Mouse (Mus musculus) adrenal gland, adult 18-20 months (tissue): Measurements from ENCODE around the gene Pex14. TPM values are rescaled to one million over a fixed set of nuclear protein-coding genes. Genes with fewer than 3 reads are reported as not detected.

Experiments used
- DNase-seq, 2 experiments: peaks; one replicate each; pipeline ENCODE4 v3.0.0; 2021 to 2022; ENCODE audit warnings: low spot score in 2 of 2
- total RNA-seq, 2 experiments: library from RNA; stranded (reverse); gene quantifications; 1 replicate in 1 of 2; 2 replicates in 1 of 2; pipeline ENCODE4 v1.2.3; 2021

Gene Pex14
- total RNA-seq, 2 experiments from 2014 or later: 64.7 to 66.8 TPM

DNA sequence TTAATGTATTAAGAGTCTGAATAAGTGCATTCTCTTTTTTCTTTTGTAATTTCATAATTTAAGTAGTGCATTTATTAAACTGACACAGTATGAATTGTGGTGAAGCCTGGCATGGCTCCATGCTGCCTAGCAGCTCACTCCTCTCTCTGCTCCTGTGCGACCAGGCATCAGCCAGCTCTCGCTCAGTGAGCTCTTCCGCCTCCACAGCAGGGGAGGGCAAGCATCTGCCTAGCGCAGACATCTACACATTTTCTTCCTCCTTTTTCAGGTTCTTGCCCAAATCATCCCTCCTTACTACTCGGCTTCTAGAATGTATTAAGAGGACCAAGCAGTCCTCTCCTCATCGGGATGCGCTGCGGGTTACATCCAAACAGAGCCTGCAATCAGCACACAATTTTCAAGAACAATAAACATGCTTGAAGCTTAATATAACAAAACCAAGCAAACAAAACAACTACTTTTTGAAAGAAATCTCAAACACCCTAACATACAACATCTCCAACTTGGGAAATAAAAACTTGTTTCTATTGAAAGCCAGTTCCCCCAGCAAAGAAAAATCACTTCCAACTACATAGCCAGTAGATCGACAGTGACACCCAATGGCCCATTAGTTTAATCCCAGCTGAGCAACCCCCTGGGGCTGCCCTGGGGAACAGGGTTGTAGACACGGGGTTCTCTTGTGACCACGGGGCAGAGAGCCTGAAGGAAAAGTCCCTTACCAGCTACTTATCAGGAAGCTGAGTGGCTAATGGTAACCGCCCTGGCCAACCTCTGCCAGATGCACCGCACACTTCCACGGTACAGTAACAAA is 38.9 kb downstream of the Pex14 start:
- DNase-seq: no peak

DNA sequence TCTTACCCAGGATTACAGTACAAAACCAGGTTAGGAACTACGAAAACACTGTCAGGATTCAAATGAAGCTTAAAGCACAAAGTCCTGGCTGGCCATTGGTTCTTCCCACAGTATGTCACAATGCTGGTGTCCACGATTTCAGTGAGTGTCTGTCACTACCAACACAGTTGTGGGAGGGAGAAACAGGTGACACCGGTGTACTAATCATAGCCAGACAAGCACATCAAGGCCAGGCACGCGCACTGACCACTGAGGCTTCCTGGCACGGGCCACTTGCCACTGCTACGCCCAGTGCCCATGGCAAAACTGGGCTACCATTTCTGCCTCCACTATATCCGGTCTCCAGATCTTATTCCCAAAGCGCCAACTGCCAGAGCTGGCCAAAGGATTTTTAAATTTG is 40.0 kb downstream of the Pex14 start:
- DNase-seq: no peak

DNA sequence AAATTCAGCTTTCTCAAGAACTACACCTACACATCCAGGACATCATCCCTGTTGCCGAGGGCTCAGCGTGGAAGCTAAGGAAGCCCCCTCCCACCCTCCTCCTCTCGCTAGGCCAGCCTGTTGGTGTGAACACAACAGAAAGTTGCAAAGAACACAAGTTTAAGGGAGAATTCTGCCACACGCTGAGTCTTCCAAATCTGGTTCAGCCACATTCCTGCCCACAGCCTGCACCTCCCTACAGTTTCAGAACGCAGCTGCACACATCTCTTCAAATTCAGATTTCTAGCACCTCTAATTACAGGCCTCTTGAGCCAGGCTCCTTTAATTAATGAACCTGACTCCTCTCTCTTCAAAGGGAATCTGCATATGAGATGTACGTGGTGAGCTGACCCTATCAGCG is 41.4 kb downstream of the Pex14 start:
- DNase-seq: no peak

DNA sequence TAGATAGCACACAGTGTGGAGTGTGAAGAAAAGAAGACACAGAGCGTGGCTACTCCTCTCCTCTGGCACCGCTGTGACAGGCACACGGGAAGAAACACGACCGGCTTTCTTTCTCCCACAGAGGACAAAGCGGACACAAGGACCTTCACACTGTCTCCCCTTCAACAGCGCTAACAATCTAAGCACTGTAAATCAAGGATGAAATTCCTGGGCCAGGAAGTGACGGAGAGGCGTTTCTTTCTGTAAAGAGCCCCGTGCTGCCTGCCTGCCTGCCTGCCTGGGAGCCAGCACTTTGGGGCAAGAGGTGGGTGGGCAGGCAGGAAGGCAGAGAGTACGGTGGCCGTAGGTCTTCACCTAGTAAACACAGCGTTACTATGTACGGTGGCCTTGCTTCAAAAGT is 42.2 kb downstream of the Pex14 start:
- DNase-seq: no peak

DNA sequence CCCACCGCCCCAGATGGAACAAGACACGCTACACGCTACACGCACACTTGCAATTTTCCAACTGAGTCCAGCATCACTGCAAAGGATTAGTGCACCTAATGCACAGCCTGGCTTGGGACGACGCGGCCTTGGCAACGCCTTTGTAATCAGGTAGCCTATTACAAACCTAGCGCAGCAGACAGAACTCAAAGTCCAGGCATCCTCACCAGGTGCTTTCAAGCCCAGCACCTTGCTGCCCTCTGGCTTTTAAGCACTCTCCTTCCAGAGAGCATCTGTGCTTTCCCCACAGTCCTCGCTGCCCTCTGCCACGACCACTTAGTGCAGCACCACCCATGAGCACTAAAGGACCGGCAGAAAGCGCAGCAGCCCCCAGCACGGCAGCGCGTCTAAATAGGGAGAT is 42.7 kb downstream of the Pex14 start:
- DNase-seq: no peak

DNA sequence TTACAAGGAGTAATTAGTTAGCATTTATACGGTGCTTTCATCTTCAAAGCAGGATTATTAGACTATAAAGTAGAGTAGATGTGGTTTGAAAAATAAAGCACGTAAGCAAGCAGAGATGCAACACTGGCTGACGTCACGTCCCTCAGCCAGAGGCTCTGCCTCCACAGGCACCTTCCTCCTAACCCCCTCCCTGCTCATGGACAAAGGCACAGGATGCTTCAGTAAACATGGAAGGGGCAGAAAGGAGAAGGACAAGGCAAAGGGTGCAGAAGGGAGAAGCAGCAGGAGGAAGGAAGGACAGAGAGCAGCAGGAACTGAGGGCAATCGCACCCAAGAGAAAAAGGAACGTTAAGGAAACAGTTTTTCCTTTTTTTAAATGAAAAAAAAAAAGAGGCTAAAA is 43.8 kb downstream of the Pex14 start:
- no peak for DNase-seq

DNA sequence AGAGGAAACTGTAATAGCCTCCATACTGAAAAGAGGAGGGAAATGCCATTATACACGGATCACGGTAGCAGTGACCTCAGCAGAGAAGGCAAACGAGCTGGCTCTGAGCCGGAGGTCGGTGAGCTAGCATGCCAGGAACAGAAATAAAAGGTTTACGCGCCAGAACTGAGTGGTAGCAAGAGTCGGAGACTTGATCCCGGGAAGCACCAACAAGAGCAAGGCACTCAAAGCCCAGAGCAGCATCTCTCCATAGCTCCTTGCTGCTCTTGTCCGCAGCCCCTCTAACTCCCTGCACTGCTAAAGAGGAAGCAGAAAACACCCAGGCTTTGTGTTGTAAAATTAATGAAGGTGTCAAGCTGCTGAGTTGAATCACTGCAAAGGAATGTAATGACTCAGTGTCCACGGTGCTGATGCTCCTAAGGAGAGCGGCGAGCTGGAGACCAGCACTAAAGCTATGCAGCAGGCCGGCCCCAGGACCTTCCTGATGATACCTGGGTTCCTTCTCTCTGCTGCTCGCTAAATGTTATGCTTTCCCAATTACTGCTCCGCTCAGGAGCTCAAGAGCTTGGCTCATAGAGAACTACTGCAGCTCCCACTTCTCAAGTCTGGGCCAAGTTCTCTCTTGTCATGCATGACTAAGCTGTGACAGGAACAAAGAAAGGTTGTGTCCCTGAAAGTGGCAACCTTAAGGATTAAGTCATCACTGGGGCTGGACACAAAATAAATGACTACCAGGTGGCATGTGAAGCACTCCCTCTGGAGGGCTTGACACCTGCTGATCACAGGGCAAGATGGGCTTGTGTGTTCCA is 50.1 kb downstream of the Pex14 start:
- peak in 1 of 2 experiments; percentile 38 for DNase-seq

DNA sequence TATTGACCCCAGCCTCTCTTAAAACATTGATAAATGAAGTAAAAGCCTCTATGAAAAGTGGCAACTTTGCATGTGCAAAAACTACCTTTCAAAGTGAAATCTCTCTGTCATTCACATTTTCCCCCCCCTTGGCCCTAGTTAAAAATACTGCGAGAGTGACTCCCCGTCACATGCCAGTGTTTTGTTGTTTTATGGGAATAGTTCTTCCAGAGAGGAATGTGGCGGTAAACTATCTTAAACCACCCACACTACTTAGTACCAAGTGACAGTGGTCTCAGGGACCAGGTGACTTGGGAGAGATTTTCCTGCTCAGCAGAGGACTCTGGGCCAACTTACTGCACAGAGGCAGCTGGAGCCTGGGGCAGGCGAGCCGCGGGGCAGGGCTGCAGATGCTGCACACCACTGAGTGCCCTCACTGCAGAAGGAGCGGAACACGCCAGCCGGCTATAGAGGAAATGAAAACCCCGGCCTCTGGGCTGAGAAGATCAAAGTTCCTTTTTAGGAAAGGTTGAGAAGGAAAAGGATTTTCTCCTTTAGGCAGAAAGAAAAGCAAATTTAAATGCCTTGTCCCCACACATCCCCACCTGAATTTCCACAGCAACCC is 50.9 kb downstream of the Pex14 start:
- peak in 1 of 2 experiments; percentile 15 for DNase-seq

DNA sequence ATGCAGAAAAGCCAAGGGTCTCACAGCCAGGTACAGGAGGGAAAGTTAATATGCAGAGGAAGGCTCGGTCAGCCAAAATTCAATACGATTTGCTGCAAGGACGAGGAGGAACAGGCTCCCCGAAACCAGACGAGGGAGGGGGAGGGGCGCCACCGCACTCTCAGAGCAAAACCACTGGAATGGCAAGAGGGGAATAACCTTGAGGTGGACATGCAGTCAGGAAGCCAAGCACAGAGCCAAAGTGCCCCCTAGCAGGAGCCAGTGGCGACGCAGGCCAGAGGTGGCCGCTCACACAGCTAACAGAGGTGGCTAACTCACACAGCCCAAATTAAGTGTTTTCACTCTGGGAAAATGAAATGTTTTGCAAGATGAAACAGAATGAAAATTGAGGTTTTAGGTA is 52.3 kb downstream of the Pex14 start:
- DNase-seq: peak; percentile 60

DNA sequence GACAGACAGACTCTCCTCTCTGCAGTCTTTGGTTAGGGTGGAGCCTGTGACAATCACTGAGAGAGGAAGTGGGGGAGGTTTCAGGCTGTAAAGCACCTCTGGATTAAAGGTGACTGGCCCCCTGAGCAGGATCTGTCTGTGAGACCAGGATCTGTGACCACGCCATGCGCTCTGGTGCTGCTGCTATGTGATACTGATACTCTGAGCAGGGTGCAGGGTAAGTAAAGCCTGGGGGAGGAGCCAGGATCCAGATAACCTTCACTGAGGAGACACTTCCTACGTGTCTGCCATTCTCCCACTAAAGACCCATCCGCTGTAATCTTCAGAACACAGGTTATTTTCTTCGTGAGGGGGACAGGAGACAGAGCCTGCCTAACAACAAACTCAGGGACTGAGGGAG is 53.8 kb downstream of the Pex14 start:
- no peak for DNase-seq

DNA sequence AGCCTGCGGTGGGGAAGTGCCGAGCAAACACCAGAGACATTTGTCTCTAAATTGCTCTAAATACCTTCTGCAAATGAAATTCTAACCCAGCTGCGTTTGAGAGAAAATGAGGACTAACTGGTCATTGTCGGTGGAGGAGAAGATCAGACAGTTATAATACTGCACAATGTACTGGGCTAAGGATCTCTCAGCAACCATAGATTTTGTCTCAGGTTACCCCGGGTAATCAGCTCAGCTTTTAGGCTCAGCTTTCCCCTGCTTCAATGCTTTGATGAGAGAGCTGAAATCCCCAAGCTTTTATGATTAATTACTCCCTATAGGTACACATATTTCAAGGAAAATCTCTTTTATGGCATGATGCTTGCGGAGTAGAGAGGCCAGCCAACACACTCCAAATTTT is 59.4 kb downstream of the Pex14 start:
- DNase-seq: no peak

DNA sequence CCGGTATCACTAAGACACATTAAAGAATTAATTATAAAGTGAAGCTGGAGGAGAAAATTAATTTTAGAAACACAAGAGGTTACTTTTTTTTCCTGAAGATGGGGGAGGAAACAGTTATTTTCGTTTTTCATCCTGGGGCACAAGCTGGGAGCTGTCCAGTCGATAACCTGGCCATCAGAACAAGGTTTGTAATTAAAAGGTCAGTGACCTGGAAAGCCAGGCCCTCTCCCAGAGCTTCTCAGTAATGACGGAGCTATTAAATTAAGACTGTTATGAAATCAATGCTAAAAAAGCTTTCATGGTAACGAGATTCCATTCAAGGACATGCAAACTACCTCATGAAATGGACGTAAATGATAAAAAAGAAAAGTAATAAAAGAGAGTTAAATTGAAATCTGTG is 62.0 kb downstream of the Pex14 start:
- DNase-seq: no peak

DNA sequence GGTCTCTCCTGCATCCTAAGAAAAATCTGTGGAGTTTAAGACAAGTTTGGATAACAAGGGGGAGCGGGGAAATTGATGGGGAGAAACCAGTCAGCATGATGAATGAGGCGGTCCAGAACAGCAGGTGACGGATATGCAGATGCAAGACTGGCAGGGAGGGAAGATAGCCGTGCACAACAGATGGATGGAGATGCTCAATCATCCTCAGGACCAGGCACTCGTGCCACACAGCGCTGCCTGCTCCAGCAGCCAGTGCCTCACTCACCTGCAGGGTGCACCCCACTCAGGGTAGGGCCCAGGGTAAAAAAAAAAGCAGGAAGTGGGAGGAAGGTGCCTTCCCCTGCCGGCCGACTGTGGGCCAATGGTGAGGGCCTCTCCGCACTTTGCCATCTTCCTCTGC is 63.1 kb downstream of the Pex14 start:
- DNase-seq: no peak

DNA sequence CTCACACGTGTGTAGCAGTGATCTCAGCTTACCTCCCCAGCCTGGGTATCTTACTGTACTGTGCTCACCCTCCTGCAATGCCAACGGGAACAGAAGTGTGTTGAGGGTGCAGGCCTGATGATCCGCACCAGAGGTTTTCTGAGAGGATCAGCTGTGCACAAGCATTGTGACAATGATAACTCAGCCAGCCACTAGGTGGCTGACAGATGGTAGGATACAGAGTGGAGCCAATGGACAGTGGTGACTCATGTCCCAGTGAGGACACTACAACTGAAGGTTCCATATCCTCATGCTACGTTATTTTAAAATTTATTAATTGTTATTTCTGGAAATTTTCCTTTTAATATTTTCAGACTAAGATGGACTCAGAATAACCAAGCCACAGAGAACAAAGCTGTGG is 68.2 kb downstream of the Pex14 start:
- peak in 1 of 2 experiments; percentile 22 for DNase-seq

DNA sequence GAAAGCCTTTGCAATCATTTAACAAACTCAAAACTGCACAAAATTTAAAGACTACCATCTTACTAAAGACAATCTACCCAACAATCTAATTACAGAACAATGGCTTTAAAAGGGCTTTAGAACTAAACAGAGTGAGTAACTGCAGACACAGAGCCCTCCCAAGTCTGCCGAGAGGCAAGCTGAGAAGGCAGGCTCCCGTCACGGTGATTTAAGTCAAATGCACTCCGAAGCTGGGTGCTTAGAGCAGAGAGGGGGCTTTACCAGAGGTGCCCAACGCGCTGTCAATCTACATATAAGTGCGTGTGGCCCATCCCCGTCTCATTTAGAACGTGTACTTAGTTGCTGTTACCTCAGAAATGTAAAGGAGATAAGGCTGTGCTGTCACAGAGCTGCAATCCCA is 72.1 kb downstream of the Pex14 start:
- DNase-seq: no peak

DNA sequence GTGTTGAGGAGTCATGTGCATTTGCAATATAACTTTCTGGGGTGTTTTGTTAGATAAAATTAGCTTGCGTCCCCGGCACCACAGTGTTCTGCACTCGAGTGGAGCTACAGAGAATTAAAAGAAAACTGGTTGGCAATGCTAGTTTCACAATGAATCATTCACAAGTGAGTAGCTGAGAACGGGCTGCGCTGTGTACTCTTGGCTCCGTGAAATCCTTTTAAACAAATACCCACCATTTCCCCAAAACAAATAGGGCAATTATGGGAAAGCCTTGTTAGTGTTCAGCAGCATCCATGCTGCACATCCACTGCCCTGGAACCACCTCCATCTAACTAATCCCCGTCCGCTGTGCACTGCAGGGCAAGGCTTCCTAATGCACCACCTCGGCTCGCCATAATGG is 74.4 kb downstream of the Pex14 start:
- no peak for DNase-seq

DNA sequence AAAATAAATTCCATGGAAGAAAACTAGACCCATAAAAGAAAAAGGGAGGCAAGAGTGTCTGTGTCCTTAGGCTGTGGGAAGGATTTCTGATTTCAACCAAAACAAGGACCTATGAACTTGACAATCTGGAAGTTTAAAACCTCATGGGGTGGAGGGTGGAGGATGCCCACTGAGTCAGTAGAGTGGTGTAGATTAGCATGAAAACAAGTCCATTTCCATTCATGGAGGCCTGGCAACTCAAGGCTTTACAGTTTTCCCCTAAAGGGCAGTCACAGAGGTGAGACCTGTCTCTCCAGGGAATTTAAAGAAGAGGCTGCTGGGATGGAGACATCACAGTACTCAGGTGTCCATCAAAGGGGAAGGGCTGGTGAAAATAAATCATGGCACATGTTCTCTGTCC is 78.7 kb downstream of the Pex14 start:
- DNase-seq: no peak

DNA sequence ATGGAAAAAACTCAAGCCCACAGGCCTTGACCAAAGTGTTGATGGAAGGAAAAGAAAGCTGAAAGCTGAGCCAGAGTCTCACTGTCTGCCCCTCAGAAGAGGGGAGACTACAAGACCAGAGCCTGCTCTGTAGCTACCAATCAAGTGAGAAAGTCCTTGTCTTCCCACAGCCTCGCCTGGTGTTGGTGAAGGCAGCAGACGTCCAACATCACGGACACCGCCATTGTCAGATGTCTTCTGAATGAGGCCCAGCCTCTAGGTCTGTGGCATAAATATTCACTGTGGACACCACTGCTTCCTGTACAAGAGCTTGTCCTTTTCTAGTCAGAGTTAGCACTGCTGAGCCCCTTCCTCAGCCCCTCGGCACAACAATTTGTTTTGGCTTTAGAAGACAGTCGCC is 80.2 kb downstream of the Pex14 start:
- no peak for DNase-seq

DNA sequence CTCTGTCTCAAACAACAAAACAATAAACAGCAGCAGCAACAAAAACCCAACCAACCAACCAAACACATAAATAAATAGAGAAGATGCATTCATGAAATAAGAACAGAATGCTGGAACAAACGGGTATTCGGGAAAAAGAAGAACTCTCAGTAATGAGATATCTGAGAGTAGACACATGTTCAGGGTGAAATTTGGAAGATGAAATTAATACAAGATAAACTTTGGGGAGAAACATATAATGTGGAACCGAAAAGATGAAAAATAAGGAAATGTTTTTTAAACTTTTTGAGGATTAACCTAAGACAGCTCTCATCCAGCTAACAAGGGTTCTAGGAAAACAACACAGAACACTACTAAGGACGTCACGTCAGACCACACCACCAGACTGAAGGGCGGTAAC is 92.9 kb downstream of the Pex14 start:
- DNase-seq: no peak

DNA sequence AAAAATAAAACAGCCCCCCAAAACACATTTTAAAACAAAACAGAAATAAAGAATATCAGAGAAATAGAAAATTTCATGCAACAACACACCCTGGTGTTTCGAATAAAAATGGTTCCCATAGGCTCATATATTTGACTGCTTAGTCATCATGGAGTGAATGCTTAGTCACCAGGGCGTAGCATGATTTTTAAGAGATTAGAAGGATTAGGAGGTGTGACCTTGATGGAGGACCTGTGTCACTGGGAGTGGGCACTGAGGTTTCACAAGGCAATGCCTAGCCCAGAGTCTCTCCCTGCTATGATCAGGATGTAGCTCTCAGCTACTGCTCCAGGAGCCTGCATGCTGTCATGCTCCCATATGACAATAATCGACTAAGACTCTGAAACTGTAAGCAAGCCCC is 93.6 kb downstream of the Pex14 start:
- no peak for DNase-seq

DNA sequence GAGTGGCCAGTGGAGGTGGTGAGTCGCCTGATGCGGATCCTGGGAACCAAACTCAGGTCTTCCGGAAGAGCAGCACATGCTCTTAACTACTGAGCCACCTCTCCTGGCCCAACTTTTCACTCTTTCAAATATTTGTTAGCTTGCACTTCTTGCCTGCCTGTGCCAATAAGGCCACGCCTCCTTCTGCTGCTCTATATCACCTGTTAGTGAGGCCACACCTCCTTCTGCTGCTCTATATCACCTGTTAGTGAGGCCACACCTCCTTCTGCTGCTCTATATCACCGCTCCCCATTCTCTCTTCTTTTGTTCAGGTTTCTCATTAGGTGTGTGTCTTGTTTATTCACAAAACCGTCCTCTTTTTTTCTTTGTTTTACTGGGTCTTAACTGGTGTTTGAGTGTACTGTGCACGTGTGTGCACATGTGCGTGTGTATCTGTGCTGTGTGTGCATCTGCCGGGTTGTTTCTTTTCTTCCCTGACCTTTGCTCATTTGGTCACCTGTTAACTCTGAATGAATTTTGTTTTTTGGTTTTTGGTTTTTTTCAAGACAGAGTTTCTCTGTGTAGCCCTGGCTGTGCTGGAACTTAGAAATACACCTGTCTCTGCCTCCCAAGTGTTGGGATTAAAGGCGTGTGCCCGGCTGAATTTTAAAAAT is 97.1 kb downstream of the Pex14 start:
- no peak for DNase-seq

DNA sequence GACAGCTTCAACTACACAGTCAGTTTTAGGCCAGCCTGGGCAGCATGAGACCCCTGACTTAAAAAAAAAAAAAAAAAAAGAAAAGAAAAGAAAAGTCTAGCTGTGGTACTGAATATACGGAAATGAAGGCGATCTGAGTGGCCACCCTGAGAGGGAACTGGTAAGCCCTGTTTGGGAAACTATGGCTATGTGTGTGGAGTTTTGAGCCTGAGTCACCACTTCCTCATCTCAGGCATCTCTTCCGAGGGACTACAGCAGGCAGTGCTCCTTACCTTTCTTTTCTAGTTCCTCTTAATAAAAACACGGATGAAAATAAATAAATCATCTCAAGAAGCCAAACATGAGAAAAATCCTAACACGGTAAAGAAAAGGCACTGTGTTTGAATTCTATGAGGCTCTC is 98.2 kb downstream of the Pex14 start:
- no peak for DNase-seq
